Mouse (Mus musculus) myocyte (in vitro differentiated cells): ENCODE measurements at regions not wholly inside any gene's neighbourhood (a gene's known extent, or its start where the extent isn't known, plus 50 kb on each side); places are given as distances from the start of the nearest gene placed in this dataset.

Experiments used
- H3K27me3 ChIP-seq: one replicate; pipeline ENCODE4 v1.6.1; 2011; ENCODE audit not compliant: control insufficient read depth, insufficient read depth, insufficient read length
- H3K36me3 ChIP-seq: one replicate; pipeline ENCODE4 v1.6.1; 2011; ENCODE audit not compliant: control insufficient read depth, insufficient read depth
- H3K4me2 ChIP-seq: one replicate; pipeline ENCODE4 v1.6.1; 2011; ENCODE audit warnings: low read depth, control low read depth
- H3K4me3 ChIP-seq: one replicate; pipeline ENCODE4 v1.5.1; 2011; ENCODE audit warnings: mild to moderate bottlenecking, control low read depth, moderate library complexity
- H3K79me2 ChIP-seq: one replicate; pipeline ENCODE4 v1.6.1; 2011; ENCODE audit not compliant: control insufficient read depth, insufficient read depth
- H3ac ChIP-seq: one replicate; pipeline ENCODE4 v1.6.1; 2011; ENCODE audit not compliant: control insufficient read depth, insufficient read length
- CEBPB ChIP-seq: IDR thresholded peaks from 2 replicates; pipeline ENCODE4 v1.6.1; 2011; ENCODE audit warnings: mild to moderate bottlenecking, moderate library complexity; ENCODE audit not compliant: poor library complexity, insufficient read depth, severe bottlenecking
- E2F4 ChIP-seq: IDR thresholded peaks from one replicate; pipeline ENCODE4 v1.6.1; 2011; ENCODE audit warnings: mild to moderate bottlenecking, control low read depth, moderate library complexity; ENCODE audit not compliant: insufficient read depth
- MAX ChIP-seq: IDR thresholded peaks from one replicate; pipeline ENCODE4 v1.6.1; 2011; ENCODE audit warnings: low read depth, mild to moderate bottlenecking, control low read depth
- MYOD1 ChIP-seq, 3 experiments: IDR thresholded peaks; one replicate each; pipeline ENCODE4 v1.6.1; 2011; ENCODE audit warnings: control low read depth in 2 of 3, low read depth in 2 of 3, mild to moderate bottlenecking in 2 of 3, moderate library complexity in 1 of 3; ENCODE audit not compliant: insufficient read length in 2 of 3, control insufficient read depth in 1 of 3
- MYOG ChIP-seq, 3 experiments: IDR thresholded peaks; one replicate each; pipeline ENCODE4 v1.6.1; 2011; ENCODE audit warnings: control low read depth in 2 of 3, low read depth in 2 of 3, mild to moderate bottlenecking in 2 of 3; ENCODE audit not compliant: insufficient read length in 2 of 3, control insufficient read depth in 1 of 3, insufficient read depth in 1 of 3
- POLR2A ChIP-seq: IDR thresholded peaks from one replicate; pipeline ENCODE4 v1.6.1; 2011; ENCODE audit warnings: low read depth, mild to moderate bottlenecking, control low read depth, moderate library complexity; ENCODE audit not compliant: insufficient read length
- POLR2AphosphoS2 ChIP-seq: IDR thresholded peaks from one replicate; pipeline ENCODE4 v1.6.1; 2011; ENCODE audit warnings: low read depth, control low read depth; ENCODE audit not compliant: insufficient read length
- REST ChIP-seq: IDR thresholded peaks from one replicate; pipeline ENCODE4 v1.6.1; 2011; ENCODE audit warnings: mild to moderate bottlenecking, control low read depth, moderate library complexity; ENCODE audit not compliant: insufficient read depth, insufficient read length
- SRF ChIP-seq: IDR thresholded peaks from one replicate; pipeline ENCODE4 v1.6.1; 2011; ENCODE audit warnings: low read depth; ENCODE audit not compliant: control insufficient read depth, insufficient read length
- TCF12 ChIP-seq: IDR thresholded peaks from one replicate; pipeline ENCODE4 v1.6.1; 2011; ENCODE audit warnings: mild to moderate bottlenecking, control low read depth; ENCODE audit not compliant: poor library complexity, insufficient read depth, severe bottlenecking
- TCF3 ChIP-seq: IDR thresholded peaks from one replicate; pipeline ENCODE4 v1.6.1; 2011; ENCODE audit warnings: low read depth, control low read depth; ENCODE audit not compliant: insufficient read length
- USF1 ChIP-seq: IDR thresholded peaks from one replicate; pipeline ENCODE4 v1.6.1; 2011; ENCODE audit warnings: low read depth, mild to moderate bottlenecking, control low read depth, moderate library complexity

GRCm38 (mm10) chr15:51679186-51679902 lies 2205.4 kb upstream of the Gm7489 start:
- Histone ChIP-seq H3K27me3 (no peaks in the 10 kb centered on the region), H3ac (no peak overlapping the region), H3K36me3 (no peaks in the 10 kb centered on the region), H3K4me3 (no peak overlapping the region), H3K4me2 (peak overlapping the region; percentile 37), H3K79me2 (no peaks in the 10 kb centered on the region)
- no peak for TF ChIP-seq USF1
- TF ChIP-seq MYOD1 (IDR thresholded peaks at IDR 0.05; ENCODE audit: control insufficient read depth in 1 of 3, insufficient read length in 2 of 3, low read depth in 2 of 3), result peak in 1 of 3 experiments; percentile 63
- peak in 1 of 3 experiments; percentile 64 for TF ChIP-seq MYOG (IDR thresholded peaks at IDR 0.05; ENCODE audit: control insufficient read depth in 1 of 3, insufficient read depth in 1 of 3, insufficient read length in 2 of 3, low read depth in 2 of 3)

GRCm38 (mm10) chr15:51680494-51680893 lies 2204.2 kb upstream of the Gm7489 start:
- Histone ChIP-seq H3K4me3 (no peak overlapping the region), H3K36me3 (no peaks in the 10 kb centered on the region), H3K27me3 (no peaks in the 10 kb centered on the region), H3K4me2 (no peak overlapping the region), H3ac (no peak overlapping the region), H3K79me2 (no peaks in the 10 kb centered on the region)
- TF ChIP-seq CEBPB, result no peak
- no peak for TF ChIP-seq MAX
- TF ChIP-seq POLR2A, result no peak
- TF ChIP-seq USF1, result no peak
- TF ChIP-seq MYOG (IDR thresholded peaks at IDR 0.05; ENCODE audit: control insufficient read depth in 1 of 3, insufficient read depth in 1 of 3, insufficient read length in 2 of 3, low read depth in 2 of 3), result no peak
- no peak for TF ChIP-seq SRF
- TF ChIP-seq POLR2AphosphoS2, result no peak
- no peak for TF ChIP-seq MYOD1 (IDR thresholded peaks at IDR 0.05; ENCODE audit: control insufficient read depth in 1 of 3, insufficient read length in 2 of 3, low read depth in 2 of 3)
- no peak for TF ChIP-seq E2F4
- TF ChIP-seq TCF3, result no peak
- no peak for TF ChIP-seq TCF12
- no peak for TF ChIP-seq REST

GRCm38 (mm10) chr15:51681191-51681590 lies 2203.5 kb upstream of the Gm7489 start:
- no peaks in the 10 kb centered on the region for H3K79me2 ChIP-seq
- no peak overlapping the region for H3K4me2 ChIP-seq
- no peak for TF ChIP-seq MAX
- no peak for TF ChIP-seq MYOG (IDR thresholded peaks at IDR 0.05; ENCODE audit: control insufficient read depth in 1 of 3, insufficient read depth in 1 of 3, insufficient read length in 2 of 3, low read depth in 2 of 3)
- no peak for TF ChIP-seq SRF
- TF ChIP-seq CEBPB, result no peak
- TF ChIP-seq TCF12, result no peak
- no peak for TF ChIP-seq TCF3
- no peak for TF ChIP-seq POLR2A
- no peak for TF ChIP-seq POLR2AphosphoS2
- no peak for TF ChIP-seq REST
- no peak for TF ChIP-seq MYOD1 (IDR thresholded peaks at IDR 0.05; ENCODE audit: control insufficient read depth in 1 of 3, insufficient read length in 2 of 3, low read depth in 2 of 3)
- TF ChIP-seq USF1, result no peak
- TF ChIP-seq E2F4, result no peak
- H3K36me3 ChIP-seq, result no peaks in the 10 kb centered on the region
- no peaks in the 10 kb centered on the region for H3K27me3 ChIP-seq
- no peak overlapping the region for H3K4me3 ChIP-seq
- no peak overlapping the region for H3ac ChIP-seq

GRCm38 (mm10) chr15:51682331-51682730 lies 2202.4 kb upstream of the Gm7489 start:
- H3ac ChIP-seq, result no peak overlapping the region
- H3K4me3 ChIP-seq, result no peak overlapping the region
- H3K27me3 ChIP-seq, result no peaks in the 10 kb centered on the region
- H3K36me3 ChIP-seq, result no peaks in the 10 kb centered on the region
- no peaks in the 10 kb centered on the region for H3K79me2 ChIP-seq
- H3K4me2 ChIP-seq, result peak overlapping the region; percentile 3
- TF ChIP-seq CEBPB (peak; percentile 90), TCF3 (no peak), SRF (no peak), MYOG (IDR thresholded peaks at IDR 0.05; ENCODE audit: control insufficient read depth in 1 of 3, insufficient read depth in 1 of 3, insufficient read length in 2 of 3, low read depth in 2 of 3) (no peak)

- Histone ChIP-seq H3K4me2 (no peak overlapping the region), H3K36me3 (no peaks in the 10 kb centered on the region), H3K27me3 (no peaks in the 10 kb centered on the region), H3ac (no peak overlapping the region), H3K4me3 (no peak overlapping the region), H3K79me2 (no peaks in the 10 kb centered on the region)
- TF ChIP-seq MYOD1 (IDR thresholded peaks at IDR 0.05; ENCODE audit: control insufficient read depth in 1 of 3, insufficient read length in 2 of 3, low read depth in 2 of 3), result no peak
- no peak for TF ChIP-seq REST
- TF ChIP-seq POLR2AphosphoS2, result no peak
- no peak for TF ChIP-seq USF1
- TF ChIP-seq SRF, result no peak
- no peak for TF ChIP-seq E2F4
- TF ChIP-seq TCF3, result no peak
- no peak for TF ChIP-seq MAX
- no peak for TF ChIP-seq MYOG (IDR thresholded peaks at IDR 0.05; ENCODE audit: control insufficient read depth in 1 of 3, insufficient read depth in 1 of 3, insufficient read length in 2 of 3, low read depth in 2 of 3)
- TF ChIP-seq TCF12, result no peak
- TF ChIP-seq CEBPB, result no peak
- no peak for TF ChIP-seq POLR2A
These were observed 2197.6 kb upstream of the Gm7489 start for GRCm38 (mm10) chr15:51687007-51687540.
